Mouse (Mus musculus): ENCODE data around the gene Gm19426.
A peak's percentile ranks its signal among the peaks of the same experiment; 100 is the strongest.
"Not testable (repeated sequence)": the region's sequence is repeated elsewhere in the genome, so short reads cannot be mapped to it uniquely, and the experiment has no call there.

Gene Gm19426

GRCm38 (mm10) chr2:84750115-84750514 is 6.7 kb upstream of the Gm19426 start:
- no peak for DNase-seq (ENCODE audit: low spot score in 2 of 2)

GRCm38 (mm10) chr2:84744126-84744525 is 671 bp upstream of the Gm19426 start:
- DNase-seq (ENCODE audit: low spot score in 2 of 2), result no peak

DNA sequence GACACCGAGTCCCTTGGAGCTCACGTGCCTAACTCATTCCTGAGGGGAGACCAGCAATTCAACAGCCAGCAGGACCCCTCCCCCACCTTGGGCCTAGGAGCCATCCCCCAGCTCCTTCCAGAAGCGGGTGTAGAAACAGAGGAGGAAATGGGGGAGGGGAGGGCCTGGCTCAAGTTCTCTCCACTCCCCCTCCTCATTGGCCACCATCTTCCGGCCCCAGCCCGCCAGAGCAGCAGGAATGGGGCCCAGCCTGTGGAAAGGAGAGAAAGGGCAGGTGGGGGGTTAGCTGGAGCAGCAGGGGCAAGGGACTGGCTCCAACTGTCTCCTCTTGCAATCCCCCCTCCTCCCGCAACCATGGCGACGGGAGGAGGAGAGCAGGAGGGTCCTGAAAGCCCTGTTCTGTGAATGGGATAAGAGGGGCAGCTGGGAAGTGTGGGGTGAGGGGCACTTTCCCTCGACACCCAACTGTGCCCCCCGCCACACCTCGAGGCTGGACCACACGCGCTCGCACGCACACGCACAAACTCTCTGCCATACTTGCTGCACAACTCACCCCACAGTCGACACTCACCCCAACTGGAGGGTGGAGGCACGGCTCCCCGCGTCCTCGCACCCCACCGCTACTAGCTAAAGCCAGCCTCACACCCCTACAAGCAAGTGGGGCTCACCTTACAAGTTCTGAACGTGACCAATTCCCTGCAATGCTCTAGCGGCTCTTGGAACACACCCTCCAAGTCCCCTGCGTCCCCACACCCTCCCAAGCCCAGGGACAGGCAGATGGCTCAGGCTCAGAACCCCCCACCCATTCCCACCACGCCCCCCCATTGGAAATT is 788 bp downstream of the Gm19426 start:
- DNase-seq (ENCODE audit: low spot score in 2 of 2), result no peak

DNA sequence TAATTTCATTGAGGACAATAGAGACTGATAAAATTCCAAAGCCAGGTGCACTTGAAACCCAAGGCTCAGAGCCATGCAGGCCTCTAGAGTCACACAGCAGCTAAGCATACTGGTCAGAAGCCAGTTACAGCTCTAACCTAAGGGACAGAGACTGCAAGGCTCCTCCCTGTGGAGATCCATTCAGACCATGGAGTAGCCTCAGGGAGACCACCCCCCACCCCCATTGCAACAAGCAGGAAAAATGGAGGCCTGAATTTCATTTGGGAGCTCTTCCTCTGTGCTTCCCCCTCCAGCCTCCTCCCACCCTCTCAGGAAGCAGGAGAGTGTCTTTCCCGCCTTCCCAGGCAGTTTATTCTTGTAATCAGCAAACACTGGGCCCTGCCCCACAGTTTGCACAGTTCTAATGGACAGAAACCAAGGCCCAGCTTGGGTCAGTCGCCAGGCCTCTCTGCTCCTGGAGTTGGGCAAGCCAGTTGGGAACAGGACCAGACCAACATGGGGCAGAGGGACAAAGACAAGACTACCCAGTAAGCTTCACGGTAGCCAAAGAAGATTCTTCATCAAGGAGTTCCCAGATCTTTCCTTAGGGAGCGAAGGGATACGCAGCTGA is 1.5 kb downstream of the Gm19426 start:
- no peak for DNase-seq (ENCODE audit: low spot score in 2 of 2)

DNA sequence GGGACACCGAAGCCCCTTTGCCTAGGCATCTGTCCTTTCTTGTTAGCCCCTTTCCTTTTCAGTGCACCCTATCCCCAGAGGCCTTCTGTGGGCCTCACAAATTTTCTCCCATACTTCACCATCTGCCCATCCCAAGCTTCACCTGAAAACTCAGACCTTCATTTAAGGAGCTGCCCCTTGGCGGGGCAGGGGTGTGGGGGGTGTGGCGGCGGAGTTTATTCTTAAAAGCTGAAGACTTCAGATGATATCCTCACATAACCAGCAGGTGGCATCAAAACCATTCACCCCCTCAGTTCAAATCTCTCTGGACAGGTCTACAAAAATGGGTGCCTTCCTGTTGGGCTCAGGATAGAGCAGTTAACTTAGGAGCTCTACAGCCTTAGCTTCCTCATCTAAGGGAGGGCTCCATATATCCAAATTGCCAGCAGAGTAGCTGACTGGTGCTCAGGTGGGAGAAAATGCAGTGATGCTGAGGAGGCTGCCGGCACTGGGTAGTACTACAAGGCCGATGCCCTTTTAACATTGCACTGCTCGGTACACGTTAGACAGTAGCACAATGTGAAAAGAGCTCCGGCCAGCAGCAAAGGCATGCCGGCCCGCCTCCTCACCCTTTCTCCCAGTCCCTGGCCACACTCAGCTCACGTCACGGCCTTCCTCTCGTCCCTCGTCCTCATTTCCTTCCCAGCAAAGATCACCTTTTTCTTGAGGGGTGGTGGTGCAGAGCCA is 2.7 kb downstream of the Gm19426 start:
- no peak for DNase-seq (ENCODE audit: low spot score in 2 of 2)

DNA sequence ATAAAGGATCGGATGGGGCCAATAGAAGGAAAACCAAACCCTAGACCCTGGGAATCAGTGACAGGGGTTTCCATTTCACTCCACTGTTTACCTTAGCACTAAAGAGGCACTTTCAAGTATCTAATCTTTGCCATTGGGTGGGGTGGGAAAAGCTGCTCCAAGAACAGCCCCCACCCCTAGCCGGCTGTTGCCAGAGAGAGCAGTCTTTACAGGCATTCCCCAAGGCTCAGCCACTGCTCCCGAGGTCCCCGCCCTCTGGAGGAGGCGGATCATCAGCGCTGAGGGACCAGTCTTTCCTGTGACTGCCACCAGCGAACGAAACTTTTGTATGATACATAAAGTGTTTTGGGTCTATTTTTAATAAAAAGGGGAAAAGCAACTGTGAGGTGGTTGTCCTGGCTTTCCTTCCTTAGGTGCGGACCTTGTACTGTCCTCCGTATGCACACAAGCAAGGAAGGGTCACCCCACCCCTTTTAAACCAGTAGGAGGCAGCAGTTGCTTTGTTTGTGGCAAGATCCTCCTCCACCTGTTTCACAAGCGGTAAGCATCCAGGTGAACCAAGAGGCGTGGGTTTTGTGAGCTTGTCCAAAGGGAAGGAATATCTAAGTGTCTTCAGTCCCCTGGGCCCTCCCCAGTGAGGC is 5.1 kb downstream of the Gm19426 start:
- no peak for DNase-seq (ENCODE audit: low spot score in 2 of 2)

DNA sequence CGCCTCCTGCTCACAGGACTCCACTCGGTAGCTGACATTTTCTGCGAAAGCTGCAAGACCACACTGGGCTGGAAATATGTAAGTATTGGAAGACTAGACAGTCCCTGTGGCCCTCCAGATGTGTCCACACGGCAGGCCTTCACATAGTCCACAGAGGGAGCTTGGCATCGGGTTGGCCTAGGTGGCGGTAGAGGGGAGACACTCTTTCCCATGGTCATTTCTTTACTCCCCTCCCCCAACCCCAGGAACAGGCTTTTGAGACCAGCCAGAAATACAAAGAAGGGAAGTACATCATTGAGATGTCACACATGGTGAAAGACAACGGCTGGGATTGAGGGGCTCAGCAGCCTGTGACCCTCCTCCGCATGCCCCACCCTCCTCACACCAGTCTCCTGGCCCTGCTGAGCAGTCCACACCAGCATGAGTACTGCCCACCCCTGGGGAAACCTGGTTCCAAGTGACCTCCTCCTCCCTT is 6.0 kb downstream of the Gm19426 start:
- DNase-seq (ENCODE audit: low spot score in 2 of 2), result no peak

DNA sequence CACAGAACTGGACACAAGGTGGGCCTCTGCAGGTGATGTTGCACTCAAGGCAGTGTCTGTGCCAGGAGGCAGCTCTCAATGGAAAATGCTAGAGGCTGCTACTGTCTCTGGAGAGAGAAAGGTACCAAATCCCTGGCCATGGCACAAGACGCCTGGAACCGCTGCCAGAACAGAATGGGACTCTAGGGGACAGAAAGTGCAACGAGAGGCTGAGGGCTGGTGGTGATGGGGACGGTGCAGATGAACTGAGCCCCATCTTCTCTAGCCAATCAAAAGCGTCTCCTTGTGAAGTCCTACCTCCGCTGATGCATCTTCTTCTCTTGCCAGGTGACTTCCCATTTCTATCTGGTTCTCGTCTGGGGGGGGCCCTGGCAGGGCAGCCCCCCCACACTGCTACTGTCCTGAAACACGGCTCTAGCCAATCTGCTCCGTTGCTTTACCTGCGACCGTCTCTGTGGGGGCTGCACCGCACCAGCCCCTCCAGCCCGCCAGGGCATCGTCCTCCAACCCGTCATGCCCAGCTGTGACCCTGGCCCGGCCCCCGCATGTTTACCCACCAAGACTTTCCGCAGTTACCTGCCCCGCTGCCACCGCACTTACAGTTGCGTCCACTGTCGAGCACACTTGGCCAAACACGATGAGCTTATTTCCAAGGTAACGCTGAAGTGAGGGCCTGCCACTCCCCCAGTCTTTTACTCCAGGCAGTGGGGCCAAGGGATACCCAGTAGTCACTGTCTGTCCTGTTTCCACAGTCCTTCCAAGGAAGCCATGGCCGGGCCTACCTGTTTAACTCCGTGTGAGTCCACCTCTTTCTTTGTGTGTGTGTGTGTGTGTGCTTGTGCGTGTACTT is 6.9 kb downstream of the Gm19426 start:
- no peak for DNase-seq (ENCODE audit: low spot score in 2 of 2)

DNA sequence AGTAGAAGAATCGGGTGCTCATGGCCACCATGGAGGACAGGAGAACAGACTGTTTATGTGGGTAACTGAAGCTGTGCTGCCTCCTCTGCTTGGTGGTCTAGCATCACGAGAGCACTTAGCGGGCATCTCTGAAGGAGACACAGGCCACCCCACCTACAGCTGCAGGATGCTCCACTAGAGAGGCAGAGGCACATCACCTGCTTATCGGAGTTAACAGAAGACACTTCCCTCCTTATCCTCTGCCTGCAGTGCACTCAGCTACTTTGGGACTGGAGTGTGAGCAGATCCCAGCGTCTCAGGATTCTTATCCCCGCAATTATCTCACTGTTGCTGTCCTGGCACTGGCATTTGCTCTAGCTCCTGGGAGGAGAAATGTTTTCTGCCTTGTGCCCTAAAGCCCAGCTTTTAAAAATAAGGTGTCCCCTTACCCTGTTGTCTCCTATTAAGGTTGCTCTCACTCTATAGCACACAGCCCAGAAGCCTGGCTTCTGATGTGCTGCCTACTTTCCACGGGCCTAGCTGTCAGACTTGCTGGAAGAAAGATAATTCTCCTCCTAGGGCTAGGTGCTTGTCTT is 8.0 kb downstream of the Gm19426 start:
- DNase-seq (ENCODE audit: low spot score in 2 of 2), result no peak

DNA sequence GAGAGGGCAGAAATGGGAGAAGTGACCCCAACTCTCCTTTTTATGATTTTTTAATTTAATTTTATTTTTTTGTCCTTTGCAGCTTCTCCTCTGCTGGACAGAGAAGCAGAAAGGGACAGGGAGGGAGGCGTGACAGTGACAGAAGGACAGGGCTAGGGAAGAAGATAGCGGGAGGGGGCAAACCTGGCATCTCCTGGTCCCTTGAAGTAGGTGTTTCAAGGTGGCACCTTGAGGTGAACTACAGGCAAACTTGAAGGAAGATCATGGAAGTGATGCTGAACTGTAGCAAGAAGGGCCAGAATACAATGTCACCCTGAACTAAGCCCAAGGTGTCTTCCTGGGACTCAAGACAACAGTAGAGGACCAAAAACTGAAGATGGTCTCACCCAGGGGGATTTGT is 8.5 kb downstream of the Gm19426 start:
- no peak for DNase-seq (ENCODE audit: low spot score in 2 of 2)

- peak in 1 of 2 experiments; percentile 47 for DNase-seq (ENCODE audit: low spot score in 2 of 2)
Measured at GRCm38 (mm10) chr2:84734351-84734864, 9.0 kb downstream of the Gm19426 start.

DNA sequence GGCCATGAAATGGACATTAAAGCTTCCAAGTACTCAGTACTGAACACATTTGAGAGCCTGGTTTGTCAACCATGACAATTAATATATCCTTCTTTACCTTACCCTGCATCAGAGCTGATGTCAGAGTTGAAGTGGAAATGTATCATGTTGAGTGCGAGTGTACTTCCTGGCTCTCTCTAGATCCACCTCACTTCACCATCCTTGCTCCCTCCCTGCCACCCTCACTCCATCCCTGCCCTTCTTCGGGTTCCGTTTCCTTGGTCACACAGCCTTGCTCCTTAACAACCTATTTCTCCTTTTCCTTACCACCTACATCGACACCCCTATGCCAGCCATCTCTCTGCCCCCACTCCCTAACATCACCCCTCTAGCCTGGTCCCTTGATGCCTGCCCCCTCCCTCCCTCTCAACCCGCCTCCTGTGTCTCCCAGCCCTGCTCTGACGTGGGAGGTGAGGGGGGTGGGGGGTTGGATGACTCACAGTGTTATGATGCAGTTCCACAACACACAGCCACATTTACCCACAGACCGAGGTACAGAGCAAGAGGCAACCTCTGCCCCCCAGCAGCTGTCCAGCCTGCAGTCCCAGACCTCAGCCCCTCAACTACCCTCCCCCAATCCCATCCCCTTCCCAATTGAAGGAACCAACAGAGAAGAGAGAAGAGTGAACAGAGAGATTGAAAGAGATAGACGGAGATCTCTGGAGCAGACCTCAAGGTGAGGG is 9.7 kb downstream of the Gm19426 start, which contains the start of gene Ypel4:
Gene Ypel4, plus strand, starts transcription at position 480 of the 722 bp plus-strand sequence.
- DNase-seq (ENCODE audit: low spot score in 2 of 2), result peak; percentile 80 to 81

DNA sequence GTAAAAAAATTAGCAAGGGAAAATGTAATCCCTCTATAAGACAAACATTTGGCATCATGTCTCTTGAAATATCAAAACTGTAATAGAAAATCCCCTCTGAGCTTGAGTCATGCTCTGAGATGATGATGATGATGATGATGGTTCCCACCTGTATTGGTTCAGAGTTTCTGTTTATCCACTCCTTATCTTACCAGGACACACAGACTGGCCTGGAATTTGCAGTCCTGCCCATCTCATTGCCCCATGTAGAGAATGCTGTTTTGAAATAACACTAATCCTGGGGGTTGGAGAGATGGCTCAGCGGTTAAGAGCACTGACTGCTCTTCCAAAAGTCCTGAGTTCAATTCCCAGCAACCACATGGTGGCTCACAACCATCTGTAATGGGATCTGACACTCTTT is 11.1 kb downstream of the Gm19426 start:
- no peak for DNase-seq (ENCODE audit: low spot score in 2 of 2)

DNA sequence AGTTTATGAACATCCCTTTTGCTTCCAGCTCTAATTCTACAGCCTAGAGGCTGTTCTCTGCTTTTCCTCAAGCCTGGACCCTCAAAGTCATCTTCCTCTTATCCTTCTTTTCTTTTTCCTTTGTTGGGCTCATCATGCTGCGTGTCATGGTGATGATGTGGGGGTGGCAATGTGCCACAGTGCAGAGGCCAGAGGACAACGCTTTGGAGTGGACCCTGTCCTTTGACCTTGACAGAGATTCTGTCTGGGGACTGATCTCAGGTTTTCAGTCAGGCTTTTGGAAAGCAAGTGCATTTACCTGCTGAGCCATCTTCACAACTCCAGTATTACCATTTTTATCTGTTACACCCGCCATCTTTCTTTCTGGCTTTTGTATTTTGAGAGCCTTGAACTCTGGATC is 12.2 kb downstream of the Gm19426 start:
- DNase-seq (ENCODE audit: low spot score in 2 of 2), result no peak

DNA sequence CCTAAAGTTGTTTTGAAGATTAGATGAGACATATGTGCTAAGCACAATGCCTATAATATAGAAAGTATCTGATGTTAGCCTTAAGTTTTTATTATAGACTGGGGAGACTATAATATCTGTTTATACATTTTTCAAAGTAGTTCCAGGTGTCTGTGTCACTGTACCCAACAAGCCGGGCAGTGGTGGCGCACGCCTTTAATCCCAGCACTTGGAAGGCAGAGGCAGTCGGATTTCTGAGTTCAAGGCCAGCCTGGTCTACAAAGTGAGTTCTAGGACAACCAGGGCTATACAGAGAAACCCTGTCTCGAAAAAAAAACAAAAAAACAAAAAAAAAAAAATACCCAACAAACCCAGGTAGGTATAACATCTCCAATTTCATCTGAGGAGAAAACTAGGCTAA is 15.3 kb downstream of the Gm19426 start:
- not testable (repeated sequence) for DNase-seq (ENCODE audit: low spot score in 2 of 2)

DNA sequence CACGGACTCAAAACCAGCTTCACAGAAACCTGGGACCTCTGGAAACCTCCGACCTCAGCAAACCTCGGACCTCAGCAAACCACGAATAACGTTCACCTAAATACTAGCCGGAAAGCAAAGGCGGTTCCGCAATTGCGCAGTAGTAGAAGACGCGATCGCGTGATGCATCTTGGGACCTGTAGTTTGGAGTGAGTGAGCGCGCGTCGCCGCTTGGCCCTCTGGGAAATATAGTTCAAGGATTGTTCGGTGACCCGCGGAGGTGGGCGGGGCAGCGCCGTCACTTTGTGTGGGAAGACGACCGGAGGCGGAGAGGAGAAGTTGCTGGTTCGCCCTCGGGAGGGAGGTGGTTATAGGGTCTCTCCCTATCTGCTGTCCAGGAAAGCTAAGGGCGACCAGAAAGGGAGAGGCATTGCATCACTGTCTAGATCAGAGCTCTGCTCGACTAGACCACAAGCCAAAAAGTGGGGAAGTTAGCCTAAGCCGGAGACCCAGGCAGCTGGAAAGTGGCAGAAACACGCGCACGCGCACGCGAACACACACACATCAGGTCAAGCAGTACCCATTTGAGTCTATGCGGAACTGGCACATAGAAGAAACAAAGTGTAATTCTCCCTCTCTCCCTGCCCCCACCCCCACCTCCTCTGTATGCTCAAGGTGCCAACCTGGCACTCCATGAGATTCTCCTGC is 16.1 kb downstream of the Gm19426 start, which contains the start of gene Clp1:
Gene Clp1, minus strand, starts transcription at position 179 of the 687 bp plus-strand sequence.
- DNase-seq (ENCODE audit: low spot score in 2 of 2), result peak; percentile 98 to 99

GRCm38 (mm10) chr2:84726716-84727115 is 16.7 kb downstream of the Gm19426 start:
- no peak for DNase-seq (ENCODE audit: low spot score in 2 of 2)

GRCm38 (mm10) chr2:84725770-84726169 is 17.7 kb downstream of the Gm19426 start:
- no peak for DNase-seq (ENCODE audit: low spot score in 2 of 2)

GRCm38 (mm10) chr2:84723856-84724255 is 19.6 kb downstream of the Gm19426 start:
- DNase-seq (ENCODE audit: low spot score in 2 of 2), result no peak
